Mouse (Mus musculus): Measurements from ENCODE around the gene H2-K1.

DNA sequence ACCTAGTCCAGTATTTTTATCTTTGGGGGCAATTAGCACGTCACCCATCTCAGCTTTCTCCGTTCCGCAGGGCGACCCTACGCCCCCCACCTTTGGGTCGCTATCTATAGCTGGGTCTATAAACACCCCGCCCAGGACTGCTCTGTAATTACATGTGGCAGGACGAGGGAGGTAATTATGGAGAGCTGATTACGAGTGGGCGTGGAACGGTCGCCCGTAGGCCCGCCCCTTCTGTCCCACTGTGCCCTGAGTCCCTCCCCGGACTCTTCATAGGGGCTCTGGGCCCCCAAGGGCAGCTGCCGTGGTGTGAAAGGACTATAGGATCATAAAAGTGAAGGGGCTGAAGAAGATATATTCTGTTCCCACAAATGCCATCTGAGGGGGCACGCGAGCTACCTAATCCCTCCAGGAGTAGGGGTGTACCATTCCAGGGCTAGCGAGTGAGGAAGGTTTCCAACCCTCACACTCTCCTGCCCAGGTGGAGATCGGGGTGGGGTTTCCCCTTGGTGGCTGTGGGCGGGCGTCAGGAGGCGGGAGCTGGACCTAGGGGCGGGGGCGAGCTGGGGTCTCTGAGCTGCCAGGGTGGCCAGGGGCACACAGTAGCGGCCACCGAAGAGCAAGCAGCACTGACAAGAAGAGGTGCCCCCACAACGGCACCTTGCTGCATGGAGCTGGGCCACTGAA is 38.9 kb upstream of the H2-K1 start, which contains the start of gene Col11a2:
- TF ChIP-seq CTCF (IDR thresholded peaks at IDR 0.05; ENCODE audit: extremely low read depth, insufficient read depth, insufficient read length, insufficient replicate concordance) (no peak), POLR2A (IDR thresholded peaks at IDR 0.05; ENCODE audit: low read depth, low read length) (no peak)

Data from spleen, adult 2 months (tissue).